Mouse (Mus musculus): ENCODE measurements around the gene Hspe1. TPM values are rescaled to one million over a fixed set of nuclear protein-coding genes. Genes with fewer than 3 reads are reported as not detected.
"Not testable (repeated sequence)": the region's sequence is repeated elsewhere in the genome, so short reads cannot be mapped to it uniquely, and the experiment has no call there.

Gene Hspe1
- polyA plus RNA-seq, 1 experiment, result 13.1 TPM

- TF ChIP-seq CTCF (IDR thresholded peaks at IDR 0.05; ENCODE audit: insufficient read depth, low read length) (no peak), POLR2A (IDR thresholded peaks at IDR 0.05; ENCODE audit: borderline replicate concordance, extremely low read depth, low read depth, low read length) (no peak)
- no peak for DNase-seq
- WGBS, result 71% methylated on average over 4 of the region's 4 CpGs
- Histone ChIP-seq H3K4me3 (replicated peaks; ENCODE audit: extremely low read depth, low read depth, low read length) (peak overlapping the region; percentile 70), H3K4me1 (ENCODE audit: control insufficient read depth, insufficient read depth, low read length) (peaks cover 6% of the 10 kb centered on the region)
Measured at GRCm38 (mm10) chr1:55053596-55053995, 34.3 kb upstream of the Hspe1 start.

GRCm38 (mm10) chr1:55055322-55056115 lies 32.4 kb upstream of the Hspe1 start:
- peaks cover 6% of the 10 kb centered on the region for H3K4me1 ChIP-seq (ENCODE audit: control insufficient read depth, insufficient read depth, low read length)
- H3K4me3 ChIP-seq (replicated peaks; ENCODE audit: extremely low read depth, low read depth, low read length), result no peak overlapping the region
- no peak for DNase-seq
- 74% methylated on average over 5 of the region's 5 CpGs for WGBS
- TF ChIP-seq CTCF (IDR thresholded peaks at IDR 0.05; ENCODE audit: insufficient read depth, low read length) (no peak), POLR2A (IDR thresholded peaks at IDR 0.05; ENCODE audit: borderline replicate concordance, extremely low read depth, low read depth, low read length) (no peak)

GRCm38 (mm10) chr1:55058383-55058782 lies 29.5 kb upstream of the Hspe1 start:
- H3K4me1 ChIP-seq (ENCODE audit: control insufficient read depth, insufficient read depth, low read length); DNase-seq; H3K4me3 ChIP-seq (replicated peaks; ENCODE audit: extremely low read depth, low read depth, low read length): not testable (repeated sequence)
- WGBS, result 68% methylated on average over 2 of the region's 3 CpGs

- TF ChIP-seq CTCF (IDR thresholded peaks at IDR 0.05; ENCODE audit: insufficient read depth, low read length) (no peak), POLR2A (IDR thresholded peaks at IDR 0.05; ENCODE audit: borderline replicate concordance, extremely low read depth, low read depth, low read length) (no peak)
- 85% methylated on average over 5 of the region's 5 CpGs for WGBS
- Histone ChIP-seq H3K4me1 (ENCODE audit: control insufficient read depth, insufficient read depth, low read length) (no peaks in the 10 kb centered on the region), H3K4me3 (replicated peaks; ENCODE audit: extremely low read depth, low read depth, low read length) (no peak overlapping the region)
- no peak for DNase-seq
Measured at GRCm38 (mm10) chr1:55061099-55061498, 26.8 kb upstream of the Hspe1 start.

GRCm38 (mm10) chr1:55061772-55062171 lies 26.2 kb upstream of the Hspe1 start:
- 92% methylated on average over 4 of the region's 4 CpGs for WGBS
- Histone ChIP-seq H3K4me1 (ENCODE audit: control insufficient read depth, insufficient read depth, low read length) (no peaks in the 10 kb centered on the region), H3K4me3 (replicated peaks; ENCODE audit: extremely low read depth, low read depth, low read length) (no peak overlapping the region)
- TF ChIP-seq POLR2A (IDR thresholded peaks at IDR 0.05; ENCODE audit: borderline replicate concordance, extremely low read depth, low read depth, low read length), result no peak
- TF ChIP-seq CTCF (IDR thresholded peaks at IDR 0.05; ENCODE audit: insufficient read depth, low read length), result no peak
- DNase-seq, result no peak

- H3K4me1 ChIP-seq (ENCODE audit: control insufficient read depth, insufficient read depth, low read length); H3K4me3 ChIP-seq (replicated peaks; ENCODE audit: extremely low read depth, low read depth, low read length); DNase-seq: not testable (repeated sequence)
Measured at GRCm38 (mm10) chr1:55072328-55072727, 15.6 kb upstream of the Hspe1 start.

- 37% methylated on average over 2 of the region's 2 CpGs for WGBS
- no peak for DNase-seq
- no peak overlapping the region for H3K4me3 ChIP-seq (replicated peaks; ENCODE audit: extremely low read depth, low read depth, low read length)
- TF ChIP-seq CTCF (IDR thresholded peaks at IDR 0.05; ENCODE audit: insufficient read depth, low read length), result no peak
- no peak for TF ChIP-seq POLR2A (IDR thresholded peaks at IDR 0.05; ENCODE audit: borderline replicate concordance, extremely low read depth, low read depth, low read length)
- H3K4me1 ChIP-seq (ENCODE audit: control insufficient read depth, insufficient read depth, low read length), result no peaks in the 10 kb centered on the region; the same call in 1 of the 2 replicates
Measured at GRCm38 (mm10) chr1:55074757-55075156, 13.2 kb upstream of the Hspe1 start.

- TF ChIP-seq CTCF (IDR thresholded peaks at IDR 0.05; ENCODE audit: insufficient read depth, low read length) (no peak), POLR2A (IDR thresholded peaks at IDR 0.05; ENCODE audit: borderline replicate concordance, extremely low read depth, low read depth, low read length) (no peak)
- WGBS, result 72% methylated on average over 5 of the region's 5 CpGs
- DNase-seq, result no peak
Measured at GRCm38 (mm10) chr1:55075652-55076394, 12.1 kb upstream of the Hspe1 start.

GRCm38 (mm10) chr1:55076395-55076743 lies 11.6 kb upstream of the Hspe1 start:
- no peak for DNase-seq
- Histone ChIP-seq H3K4me1 (ENCODE audit: control insufficient read depth, insufficient read depth, low read length) (no peaks in the 10 kb centered on the region; the same call in 1 of the 2 replicates), H3K4me3 (replicated peaks; ENCODE audit: extremely low read depth, low read depth, low read length) (no peak overlapping the region)
- TF ChIP-seq POLR2A (IDR thresholded peaks at IDR 0.05; ENCODE audit: borderline replicate concordance, extremely low read depth, low read depth, low read length) (no peak), CTCF (IDR thresholded peaks at IDR 0.05; ENCODE audit: insufficient read depth, low read length) (no peak)

More at GRCm38 (mm10) chr1:55075652-55076394, 12.1 kb upstream of the Hspe1 start:
- Histone ChIP-seq H3K4me3 (replicated peaks; ENCODE audit: extremely low read depth, low read depth, low read length) (no peak overlapping the region), H3K4me1 (ENCODE audit: control insufficient read depth, insufficient read depth, low read length) (no peaks in the 10 kb centered on the region; the same call in 1 of the 2 replicates)

Data from lung, adult 2 months (tissue).